Mouse (Mus musculus): ENCODE results near the gene Dnmt3a.

DNA sequence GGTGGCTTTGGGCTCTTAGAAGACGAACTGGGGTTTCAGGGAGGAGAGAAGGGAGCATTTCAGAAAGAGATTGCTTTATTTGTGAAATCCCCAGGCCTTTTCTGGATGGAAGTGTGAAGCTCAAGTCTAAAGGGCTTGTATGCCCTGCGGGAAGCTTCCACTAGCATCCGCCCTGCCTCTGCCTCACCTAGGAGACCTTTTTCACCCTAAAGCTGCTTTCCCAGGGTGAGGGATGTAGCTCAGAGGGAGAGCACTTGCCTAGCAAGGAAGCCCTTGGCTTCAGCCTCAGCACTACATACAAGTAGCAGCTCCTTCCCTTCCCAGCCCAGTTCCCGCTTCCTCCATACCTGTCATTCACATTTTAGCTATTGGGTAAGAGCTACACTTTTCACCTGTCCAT is 71.6 kb downstream of the Dnmt3a start:
- TF ChIP-seq CTCF (IDR thresholded peaks at IDR 0.05; ENCODE audit: borderline replicate concordance, insufficient read depth, low read depth, low read length) (no peak), POLR2A (IDR thresholded peaks at IDR 0.05; ENCODE audit: borderline replicate concordance, insufficient read depth, low read length) (no peak)
